Mouse (Mus musculus): ENCODE data around the gene Cfl1.

- no peak for TF ChIP-seq TAL1 (IDR thresholded peaks at IDR 0.05; ENCODE audit: low read length)
- TF ChIP-seq GATA1 (IDR thresholded peaks at IDR 0.05; ENCODE audit: low read length) = no peak
These were observed 42.5 kb upstream of the Cfl1 start, which contains the start of gene Fosl1 for GRCm38 (mm10) chr19:5447515-5448353.
